Mouse (Mus musculus): ENCODE data around the gene 4930402F06Rik. TPM values are rescaled to one million over a fixed set of nuclear protein-coding genes. Genes with fewer than 3 reads are reported as not detected.

4930402F06Rik gene
- total RNA-seq, 2 experiments from 2014 or later = not detected

DNA sequence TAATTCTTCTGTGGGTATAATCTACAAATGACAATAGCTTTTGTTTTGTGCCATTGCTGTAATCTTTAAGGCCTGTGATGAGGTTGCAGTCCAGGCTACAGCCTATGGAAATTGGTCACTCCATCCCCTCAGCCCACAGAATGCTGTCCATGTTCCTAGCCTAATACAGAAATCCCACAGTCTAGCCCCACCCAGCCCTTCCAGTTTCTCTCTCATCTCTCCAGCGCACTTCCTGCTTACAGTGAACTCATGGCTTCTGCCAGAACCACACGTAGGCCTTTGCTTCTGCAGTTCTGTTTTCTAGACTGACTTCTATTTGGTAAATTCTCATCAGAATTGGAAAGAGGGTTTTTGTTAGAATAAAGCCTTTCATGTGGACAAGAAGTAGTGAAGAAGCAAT is 51.0 kb downstream of the 4930402F06Rik start:
- ATAC-seq (ENCODE audit: poor library complexity, severe bottlenecking) = peak; percentile 69

DNA sequence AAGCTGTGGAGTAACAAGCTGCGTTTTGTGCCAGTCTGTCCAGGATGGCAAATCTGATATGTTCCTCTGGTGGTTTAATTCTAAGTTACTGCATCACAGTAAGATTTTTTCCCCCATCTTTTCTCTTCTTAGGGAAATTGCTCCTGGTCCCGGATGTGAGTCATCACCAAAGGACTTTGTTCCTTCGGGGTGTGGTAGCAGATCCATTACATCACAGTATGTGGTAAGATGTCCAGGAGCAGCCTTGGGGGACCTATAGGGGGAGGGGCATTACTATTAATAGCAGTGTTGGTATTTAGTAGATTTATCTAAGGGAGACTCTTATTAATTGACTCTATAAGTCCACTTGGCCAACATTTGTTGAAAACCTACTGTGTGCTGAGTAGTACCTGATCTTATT is 54.4 kb downstream of the 4930402F06Rik start:
- peak; percentile 69 for ATAC-seq (ENCODE audit: poor library complexity, severe bottlenecking)

DNA sequence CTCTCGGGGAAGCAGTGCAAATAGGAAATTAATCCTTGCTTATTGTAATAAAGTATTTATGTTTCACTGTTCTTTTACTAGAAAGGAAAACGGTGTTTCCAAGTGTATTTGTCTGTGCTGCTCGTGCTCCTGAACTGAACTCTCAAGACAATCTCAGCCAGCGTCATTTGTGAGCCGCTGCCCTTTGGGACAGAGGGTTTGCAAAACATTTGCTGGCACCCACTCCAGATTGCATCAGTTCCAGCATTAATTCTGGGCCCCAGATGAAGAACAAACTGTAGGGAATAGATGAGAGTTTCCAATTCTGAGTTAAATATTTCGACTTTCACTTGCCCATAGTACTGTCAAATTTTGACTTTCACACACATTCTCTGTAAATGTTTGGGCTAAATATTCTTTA is 58.3 kb downstream of the 4930402F06Rik start:
- ATAC-seq (ENCODE audit: poor library complexity, severe bottlenecking) = no peak

DNA sequence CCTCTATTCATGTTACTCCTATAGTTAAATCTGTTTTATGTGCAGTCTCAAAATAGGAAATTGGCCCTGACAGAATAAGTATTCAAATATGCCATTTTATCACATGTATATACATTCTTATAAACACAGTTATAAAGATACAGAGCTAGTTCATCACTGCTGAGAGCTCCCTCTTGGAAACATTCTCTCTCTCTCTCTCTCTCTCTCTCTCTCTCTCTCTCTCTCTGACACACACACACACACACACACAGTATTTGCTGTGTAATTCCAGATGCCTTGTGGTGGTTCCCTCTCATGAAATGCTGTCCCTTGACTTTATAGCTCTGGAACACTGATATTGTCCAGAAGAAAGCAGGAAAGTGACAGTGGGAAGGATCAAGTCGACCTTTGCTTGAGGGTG is 58.9 kb downstream of the 4930402F06Rik start:
- no peak for ATAC-seq (ENCODE audit: poor library complexity, severe bottlenecking)

DNA sequence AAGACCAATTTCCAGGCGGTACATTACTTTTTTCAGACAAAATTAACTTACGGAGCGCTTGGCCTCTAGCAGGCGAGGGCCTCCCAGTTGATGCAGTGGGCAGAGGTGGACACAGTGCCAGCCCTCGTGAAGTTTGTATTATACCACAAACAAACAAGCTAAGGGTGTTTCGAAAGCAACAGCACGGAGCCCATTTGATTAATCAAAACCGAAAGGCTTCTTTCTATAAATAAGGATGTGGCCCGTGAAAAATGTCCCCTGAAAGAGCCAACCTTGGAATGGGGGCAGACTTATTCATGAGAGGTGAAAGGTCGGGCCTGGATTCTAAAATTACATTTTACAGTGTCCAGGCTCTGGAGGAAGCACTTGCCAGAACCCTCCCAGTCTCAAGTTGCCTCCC is 59.6 kb downstream of the 4930402F06Rik start:
- ATAC-seq (ENCODE audit: poor library complexity, severe bottlenecking) = no peak

DNA sequence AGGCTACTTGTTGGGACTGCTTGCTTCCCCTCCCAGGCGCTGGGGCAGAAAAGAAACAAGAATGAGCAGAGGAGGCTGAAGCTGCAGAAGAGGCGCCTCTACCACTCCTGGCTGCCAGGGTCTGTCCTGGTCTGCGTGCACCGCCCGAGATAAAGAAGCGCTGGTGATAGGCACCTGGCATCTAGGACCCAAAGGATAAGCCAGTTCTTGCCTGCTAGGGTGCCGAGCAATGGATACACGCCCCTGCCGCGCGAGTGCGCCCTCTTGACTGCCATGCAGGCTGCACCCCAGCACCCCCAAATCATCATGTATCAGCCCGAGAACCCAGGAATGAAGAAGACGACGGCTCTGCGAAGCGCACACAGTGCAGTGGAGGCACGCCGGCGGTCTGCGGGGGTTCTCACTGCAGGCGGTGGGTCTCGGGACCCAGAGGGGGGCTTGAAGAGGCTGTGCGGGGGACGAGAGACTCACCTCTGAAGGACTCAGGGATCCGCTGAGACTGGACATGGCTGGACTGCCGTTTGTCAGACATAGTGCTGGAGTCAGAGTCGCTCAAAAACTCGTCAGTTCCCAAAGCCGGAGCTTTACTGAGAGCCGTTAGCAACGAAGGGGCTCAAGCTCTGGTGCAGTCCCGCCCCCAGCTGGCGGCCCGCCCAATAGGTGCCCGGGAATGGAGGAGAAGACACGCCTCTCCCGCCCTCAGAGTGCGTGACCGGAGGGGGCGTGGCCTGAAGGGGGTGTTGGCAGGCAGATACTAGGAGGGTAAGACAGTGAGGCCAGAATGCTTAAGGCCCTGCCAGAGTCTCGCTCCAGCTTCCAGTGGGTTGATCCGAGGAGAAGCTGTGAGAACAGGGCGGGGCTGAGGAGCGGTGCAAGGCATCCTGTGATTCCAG is 60.3 kb downstream of the 4930402F06Rik start, which contains the start of gene Stom:
Stom (minus strand) TSS at position 589 of the 893 bp plus-strand sequence.
- ATAC-seq (ENCODE audit: poor library complexity, severe bottlenecking) = peak; percentile 97

DNA sequence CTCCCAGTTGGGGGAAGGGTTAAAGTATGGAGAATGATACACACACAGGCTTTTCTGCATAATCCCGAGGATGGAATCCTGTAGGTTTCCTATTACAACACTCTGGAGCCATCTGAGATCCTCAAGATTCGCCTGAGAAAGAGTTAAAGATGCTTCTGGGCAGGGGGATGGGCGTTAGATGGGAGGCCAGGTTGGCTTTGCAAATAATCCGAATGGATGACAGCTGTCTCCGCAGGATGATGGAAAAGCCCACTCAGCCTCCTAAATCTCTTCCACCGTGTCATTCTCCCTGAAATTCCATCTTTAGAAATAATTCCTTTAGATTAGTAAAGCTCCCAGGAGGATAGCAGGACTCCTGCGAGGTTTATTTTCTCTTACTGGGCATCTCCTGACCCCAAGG is 61.4 kb downstream of the 4930402F06Rik start:
- ATAC-seq (ENCODE audit: poor library complexity, severe bottlenecking) = no peak

DNA sequence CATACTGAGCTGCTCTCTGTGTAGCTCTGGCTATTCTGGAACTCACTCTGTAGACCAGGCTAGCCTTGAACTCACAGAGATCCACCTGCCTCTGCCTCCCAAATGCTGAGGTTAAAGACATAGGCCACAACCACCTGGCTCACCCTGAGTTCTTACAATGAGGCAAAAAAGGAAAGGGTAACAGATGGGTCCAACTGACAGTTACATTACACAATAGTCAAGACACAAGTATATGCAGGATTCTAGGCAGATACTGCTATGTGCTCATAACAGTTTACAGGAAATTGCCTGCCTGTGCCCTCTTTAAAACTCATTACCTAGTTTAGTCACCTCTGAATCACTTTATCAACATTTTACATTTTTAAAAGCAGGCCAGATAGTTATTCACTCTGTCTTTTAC is 63.3 kb downstream of the 4930402F06Rik start:
- no peak for ATAC-seq (ENCODE audit: poor library complexity, severe bottlenecking)

DNA sequence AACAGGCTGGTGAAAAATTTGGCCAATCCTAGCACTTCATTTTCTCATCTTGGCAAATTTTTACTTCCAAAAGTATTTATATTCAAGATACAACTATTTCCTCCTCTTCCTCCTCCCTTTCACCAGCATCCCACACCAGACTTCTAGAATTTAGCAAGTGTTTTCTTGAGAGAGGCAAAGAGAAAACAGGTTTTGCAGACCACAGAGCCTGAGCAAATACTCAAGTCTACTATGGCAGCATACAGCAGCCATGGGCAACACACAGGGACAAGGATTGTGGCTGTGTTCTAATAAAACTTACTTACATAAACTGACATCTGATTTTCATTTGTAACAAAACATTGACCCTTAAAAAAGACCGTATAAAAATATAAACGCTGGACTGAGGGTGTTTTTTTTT is 65.8 kb downstream of the 4930402F06Rik start:
- ATAC-seq (ENCODE audit: poor library complexity, severe bottlenecking) = no peak

DNA sequence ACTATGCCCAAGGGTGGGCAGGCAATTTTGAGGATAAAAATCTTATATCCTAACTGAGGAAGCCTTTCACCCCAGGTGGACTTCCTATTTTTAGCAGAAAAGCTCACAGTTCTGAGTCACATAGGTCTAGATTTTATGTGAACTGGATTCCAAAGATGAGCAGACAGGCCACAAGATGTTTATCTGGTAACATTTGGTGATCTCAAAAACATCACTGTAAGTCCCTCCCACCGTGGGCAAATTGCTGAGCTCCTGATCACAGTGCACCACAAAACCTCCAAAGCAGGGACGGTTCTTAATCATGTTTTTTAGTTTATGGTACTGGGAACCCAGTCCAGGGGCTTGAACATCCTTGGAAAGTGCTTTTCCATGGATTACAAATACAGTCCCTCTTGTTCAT is 67.9 kb downstream of the 4930402F06Rik start:
- ATAC-seq (ENCODE audit: poor library complexity, severe bottlenecking) = no peak

DNA sequence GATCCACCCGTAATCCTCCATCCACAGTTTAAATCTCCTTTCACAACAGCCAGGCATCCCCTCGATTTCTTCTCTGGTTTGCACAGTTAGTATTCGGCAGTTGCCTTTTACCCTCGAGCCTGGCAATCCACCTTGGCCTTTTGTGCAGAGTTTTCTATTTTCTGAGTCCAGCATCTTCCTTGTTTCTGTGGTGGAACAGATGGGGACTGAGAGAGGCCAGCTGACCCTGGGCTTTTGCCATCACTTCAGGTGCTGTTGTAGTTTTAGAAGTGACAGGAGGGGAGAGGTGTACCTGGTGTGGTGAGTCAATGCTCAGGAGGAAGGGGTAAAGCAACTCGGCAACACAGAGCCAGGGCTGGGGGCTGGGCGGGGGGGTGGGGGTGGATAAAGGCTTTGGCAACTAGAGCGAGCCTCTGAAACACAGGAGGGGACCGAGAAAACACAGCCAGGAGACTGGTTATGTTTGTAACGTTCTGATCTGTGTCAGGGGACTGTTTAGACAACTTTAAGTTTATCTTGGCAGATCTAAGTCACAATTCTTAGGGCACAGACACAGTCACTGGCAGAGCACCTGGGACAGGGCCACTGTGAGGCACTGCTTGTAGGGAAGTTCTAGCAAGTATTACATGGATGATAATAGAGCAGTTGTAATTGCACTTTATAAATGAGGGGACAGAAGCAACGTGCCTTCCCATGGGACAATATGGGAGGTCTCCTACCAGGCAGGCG is 68.7 kb downstream of the 4930402F06Rik start:
- ATAC-seq (ENCODE audit: poor library complexity, severe bottlenecking) = no peak

DNA sequence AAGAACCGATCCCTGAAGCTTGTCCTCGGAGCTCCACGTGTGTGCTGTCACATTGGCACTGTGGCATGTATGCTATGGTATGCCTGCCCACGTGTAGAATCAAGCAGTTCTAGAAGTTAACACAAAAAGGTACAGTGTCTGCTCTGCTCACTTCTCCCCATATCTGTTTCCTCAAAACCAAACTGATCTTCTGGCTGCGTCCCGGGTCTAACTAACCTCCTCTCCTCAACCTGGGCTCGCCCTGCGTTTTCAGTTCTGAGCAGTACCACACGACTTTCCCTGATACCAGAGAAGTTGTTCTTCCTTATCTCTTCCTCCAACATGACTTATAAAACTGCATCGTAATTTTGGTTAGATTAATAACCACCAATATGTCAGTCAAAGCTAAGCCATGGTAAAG is 69.4 kb downstream of the 4930402F06Rik start:
- ATAC-seq (ENCODE audit: poor library complexity, severe bottlenecking) = peak; percentile 40

DNA sequence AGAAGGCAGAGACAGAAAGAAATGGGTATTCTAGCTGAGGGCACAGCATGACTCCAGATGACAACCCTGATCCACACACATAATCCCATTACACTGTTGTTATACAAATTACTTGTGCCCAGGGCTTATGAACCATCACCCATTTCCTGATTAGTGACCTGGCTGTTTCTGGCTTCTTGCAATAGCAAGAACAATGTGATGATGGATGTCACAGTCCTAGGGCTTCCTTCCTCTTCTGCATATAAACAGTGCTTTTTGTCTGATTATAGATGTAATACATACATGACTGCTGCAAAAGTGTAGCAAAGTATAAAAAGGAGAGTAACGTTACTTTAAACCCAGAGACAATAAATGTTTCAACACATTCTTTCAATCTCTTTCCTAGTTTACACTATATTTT is 70.0 kb downstream of the 4930402F06Rik start:
- peak; percentile 58; the same call in 1 of the 2 replicates for ATAC-seq (ENCODE audit: poor library complexity, severe bottlenecking)

DNA sequence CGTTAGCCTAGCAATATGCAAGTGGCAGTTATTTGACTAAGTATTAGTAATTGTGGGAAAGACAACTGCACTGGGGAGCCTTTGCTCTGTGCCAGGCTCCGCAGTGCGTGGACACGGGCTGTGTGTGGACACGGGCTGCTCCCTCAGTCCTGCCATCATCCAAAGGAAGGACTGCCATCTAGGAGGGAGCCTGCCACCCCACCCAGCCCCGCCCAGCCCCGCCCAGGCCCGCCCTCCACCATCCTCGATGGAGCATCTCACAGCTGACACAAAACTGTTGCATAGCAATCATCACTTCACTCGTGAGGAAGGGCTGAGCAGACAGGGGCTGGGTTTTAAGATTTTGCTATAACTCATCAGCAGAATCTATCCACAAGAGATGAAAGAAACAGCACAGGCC is 71.0 kb downstream of the 4930402F06Rik start:
- ATAC-seq (ENCODE audit: poor library complexity, severe bottlenecking) = no peak

Other genes starting within 250 kb of the 4930402F06Rik start
- 153 and 167 TPM in 2 replicates for gene Rab14, start 196.1 kb downstream of the 4930402F06Rik start, total RNA-seq (2015)
- gene Rab14, start 196.1 kb downstream of the 4930402F06Rik start, total RNA-seq (2017) = 134 and 137 TPM in 2 replicates
- gene Gsn, start 140.8 kb downstream of the 4930402F06Rik start, total RNA-seq (2015) = 54.1 and 69.6 TPM in 2 replicates
- 90.9 and 98.1 TPM in 2 replicates for gene Gsn, start 140.8 kb downstream of the 4930402F06Rik start, total RNA-seq (2017)
- gene Stom, start 60.2 kb downstream of the 4930402F06Rik start, total RNA-seq (2015) = 77.7 and 90.3 TPM in 2 replicates
- gene Stom, start 60.2 kb downstream of the 4930402F06Rik start, total RNA-seq (2017) = 155 and 165 TPM in 2 replicates
- gene 4930568D16Rik, start 29.4 kb downstream of the 4930402F06Rik start, total RNA-seq (2015) = not detected in 2 replicates
- gene 4930568D16Rik, start 29.4 kb downstream of the 4930402F06Rik start, total RNA-seq (2017) = not detected in 2 replicates
- 41.7 and 51.1 TPM in 2 replicates for gene Ggta1, start 66.1 kb upstream of the 4930402F06Rik start, total RNA-seq (2015)
- 68.3 and 71.2 TPM in 2 replicates for gene Ggta1, start 66.1 kb upstream of the 4930402F06Rik start, total RNA-seq (2017)
- 3.7 and 4.9 TPM in 2 replicates for gene Dab2ip, start 161.1 kb upstream of the 4930402F06Rik start, total RNA-seq (2015)
- gene Dab2ip, start 161.1 kb upstream of the 4930402F06Rik start, total RNA-seq (2017) = 2.1 and 2.7 TPM in 2 replicates

All from megakaryocyte, adult 5-6 weeks (primary cell).